Mouse (Mus musculus): ENCODE data around the gene Ly6g5b. TPM values are rescaled to one million over a fixed set of nuclear protein-coding genes. Genes with fewer than 3 reads are reported as not detected.

Ly6g5b gene
- polyA plus RNA-seq, 1 experiment from 2014 or later, result 0.99 TPM

Other genes starting within 250 kb of the Ly6g5b start
- 2.2 and 4.1 TPM in 2 replicates for gene Zbtb12, start 235.9 kb downstream of the Ly6g5b start, polyA plus RNA-seq (2016; fragmentation: Nextera tagmentation; extraction: Ambion mirVana)
- not detected in 2 replicates for gene Gm20547, start 233.4 kb downstream of the Ly6g5b start, polyA plus RNA-seq (2016; fragmentation: Nextera tagmentation; extraction: Ambion mirVana)
- 0.67 and 1.6 TPM in 2 replicates for gene C2, start 217.2 kb downstream of the Ly6g5b start, polyA plus RNA-seq (2016; fragmentation: Nextera tagmentation; extraction: Ambion mirVana)
- 46.3 and 66.0 TPM in 2 replicates for gene Ehmt2, start 217.0 kb downstream of the Ly6g5b start, polyA plus RNA-seq (2016; fragmentation: Nextera tagmentation; extraction: Ambion mirVana)
- 0.10 and 0.41 TPM in 2 replicates for gene Slc44a4, start 201.0 kb downstream of the Ly6g5b start, polyA plus RNA-seq (2016; fragmentation: Nextera tagmentation; extraction: Ambion mirVana)
- 21.3 and 25.5 TPM in 2 replicates for gene Neu1, start 184.2 kb downstream of the Ly6g5b start, polyA plus RNA-seq (2016; fragmentation: Nextera tagmentation; extraction: Ambion mirVana)
- 0.20 TPM in 1 of 2 replicates, not detected in the other for gene Hspa1b, start 156.2 kb downstream of the Ly6g5b start, polyA plus RNA-seq (2016; fragmentation: Nextera tagmentation; extraction: Ambion mirVana)
- 0.52 TPM in 1 of 2 replicates, not detected in the other for gene Gm20481, start 145.5 kb downstream of the Ly6g5b start, polyA plus RNA-seq (2016; fragmentation: Nextera tagmentation; extraction: Ambion mirVana)
- gene Hspa1a, start 143.3 kb downstream of the Ly6g5b start, polyA plus RNA-seq (2016; fragmentation: Nextera tagmentation; extraction: Ambion mirVana), result 1.8 and 2.4 TPM in 2 replicates
- gene Hspa1l, start 142.7 kb downstream of the Ly6g5b start, polyA plus RNA-seq (2016; fragmentation: Nextera tagmentation; extraction: Ambion mirVana), result 1.6 and 1.7 TPM in 2 replicates
- gene Lsm2, start 133.6 kb downstream of the Ly6g5b start, polyA plus RNA-seq (2016; fragmentation: Nextera tagmentation; extraction: Ambion mirVana), result 197 and 247 TPM in 2 replicates
- 112 and 166 TPM in 2 replicates for gene Vars, start 114.4 kb downstream of the Ly6g5b start, polyA plus RNA-seq (2016; fragmentation: Nextera tagmentation; extraction: Ambion mirVana)
- 0.26 and 0.34 TPM in 2 replicates for gene Vwa7, start 98.8 kb downstream of the Ly6g5b start, polyA plus RNA-seq (2016; fragmentation: Nextera tagmentation; extraction: Ambion mirVana)
- 3.3 and 4.0 TPM in 2 replicates for gene Sapcd1, start 87.4 kb downstream of the Ly6g5b start, polyA plus RNA-seq (2016; fragmentation: Nextera tagmentation; extraction: Ambion mirVana)
- gene Msh5, start 68.7 kb downstream of the Ly6g5b start, polyA plus RNA-seq (2016; fragmentation: Nextera tagmentation; extraction: Ambion mirVana), result 3.9 and 5.4 TPM in 2 replicates
- gene Clic1, start 65.5 kb downstream of the Ly6g5b start, polyA plus RNA-seq (2016; fragmentation: Nextera tagmentation; extraction: Ambion mirVana), result 374 and 380 TPM in 2 replicates
- gene Ddah2, start 56.4 kb downstream of the Ly6g5b start, polyA plus RNA-seq (2016; fragmentation: Nextera tagmentation; extraction: Ambion mirVana), result 192 and 290 TPM in 2 replicates
- gene Ly6g6c, start 50.0 kb downstream of the Ly6g5b start, polyA plus RNA-seq (2016; fragmentation: Nextera tagmentation; extraction: Ambion mirVana), result not detected in 2 replicates
- gene Mpig6b, start 49.2 kb downstream of the Ly6g5b start, polyA plus RNA-seq (2016; fragmentation: Nextera tagmentation; extraction: Ambion mirVana), result 0.63 and 1.0 TPM in 2 replicates
- gene Ly6g6e, start 38.5 kb downstream of the Ly6g5b start, polyA plus RNA-seq (2016; fragmentation: Nextera tagmentation; extraction: Ambion mirVana), result 0.18 and 0.39 TPM in 2 replicates
- 2.5 and 2.6 TPM in 2 replicates for gene Ly6g6d, start 37.4 kb downstream of the Ly6g5b start, polyA plus RNA-seq (2016; fragmentation: Nextera tagmentation; extraction: Ambion mirVana)
- gene Ly6g6f, start 29.8 kb downstream of the Ly6g5b start, polyA plus RNA-seq (2016; fragmentation: Nextera tagmentation; extraction: Ambion mirVana), result 0.91 and 1.0 TPM in 2 replicates
- 66.7 and 69.8 TPM in 2 replicates for gene Abhd16a, start 26.2 kb downstream of the Ly6g5b start, polyA plus RNA-seq (2016; fragmentation: Nextera tagmentation; extraction: Ambion mirVana)
- not detected in 2 replicates for gene Ly6g5c, start 7.1 kb downstream of the Ly6g5b start, polyA plus RNA-seq (2016; fragmentation: Nextera tagmentation; extraction: Ambion mirVana)
- 17.1 and 24.5 TPM in 2 replicates for gene Gpank1, start 6.0 kb upstream of the Ly6g5b start, polyA plus RNA-seq (2016; fragmentation: Nextera tagmentation; extraction: Ambion mirVana)
- gene Csnk2b, start 6.6 kb upstream of the Ly6g5b start, polyA plus RNA-seq (2016; fragmentation: Nextera tagmentation; extraction: Ambion mirVana), result 220 and 246 TPM in 2 replicates
- gene D17H6S53E, start 10.9 kb upstream of the Ly6g5b start, polyA plus RNA-seq (2016; fragmentation: Nextera tagmentation; extraction: Ambion mirVana), result 7.4 and 11.5 TPM in 2 replicates
- 3.0 and 72.5 TPM in 2 replicates for gene Apom, start 16.6 kb upstream of the Ly6g5b start, polyA plus RNA-seq (2016; fragmentation: Nextera tagmentation; extraction: Ambion mirVana)
- gene Bag6, start 19.8 kb upstream of the Ly6g5b start, polyA plus RNA-seq (2016; fragmentation: Nextera tagmentation; extraction: Ambion mirVana), result 51.4 and 65.5 TPM in 2 replicates
- 137 and 161 TPM in 2 replicates for gene Prrc2a, start 49.5 kb upstream of the Ly6g5b start, polyA plus RNA-seq (2016; fragmentation: Nextera tagmentation; extraction: Ambion mirVana)
- gene Aif1, start 60.6 kb upstream of the Ly6g5b start, polyA plus RNA-seq (2016; fragmentation: Nextera tagmentation; extraction: Ambion mirVana), result 0.85 and 2.1 TPM in 2 replicates
- 1.5 and 2.2 TPM in 2 replicates for gene Lst1, start 73.0 kb upstream of the Ly6g5b start, polyA plus RNA-seq (2016; fragmentation: Nextera tagmentation; extraction: Ambion mirVana)
- gene Ltb, start 79.0 kb upstream of the Ly6g5b start, polyA plus RNA-seq (2016; fragmentation: Nextera tagmentation; extraction: Ambion mirVana), result 0.15 TPM in 1 of 2 replicates, not detected in the other
- gene Tnf, start 86.6 kb upstream of the Ly6g5b start, polyA plus RNA-seq (2016; fragmentation: Nextera tagmentation; extraction: Ambion mirVana), result 0.15 TPM in 1 of 2 replicates, not detected in the other
- not detected in 2 replicates for gene Lta, start 89.9 kb upstream of the Ly6g5b start, polyA plus RNA-seq (2016; fragmentation: Nextera tagmentation; extraction: Ambion mirVana)
- 0.30 TPM in 1 of 2 replicates, not detected in the other for gene Gm16181, start 105.4 kb upstream of the Ly6g5b start, polyA plus RNA-seq (2016; fragmentation: Nextera tagmentation; extraction: Ambion mirVana)
- 6.5 and 10.1 TPM in 2 replicates for gene Atp6v1g2, start 118.2 kb upstream of the Ly6g5b start, polyA plus RNA-seq (2016; fragmentation: Nextera tagmentation; extraction: Ambion mirVana)
- gene Nfkbil1, start 120.4 kb upstream of the Ly6g5b start, polyA plus RNA-seq (2016; fragmentation: Nextera tagmentation; extraction: Ambion mirVana), result 8.4 and 10.4 TPM in 2 replicates
- 367 and 489 TPM in 2 replicates for gene Ddx39b, start 126.3 kb upstream of the Ly6g5b start, polyA plus RNA-seq (2016; fragmentation: Nextera tagmentation; extraction: Ambion mirVana)
- gene H2-D1, start 147.3 kb upstream of the Ly6g5b start, polyA plus RNA-seq (2016; fragmentation: Nextera tagmentation; extraction: Ambion mirVana), result 22.5 and 25.0 TPM in 2 replicates
- 0.80 and 1.2 TPM in 2 replicates for gene H2-Q1, start 205.0 kb upstream of the Ly6g5b start, polyA plus RNA-seq (2016; fragmentation: Nextera tagmentation; extraction: Ambion mirVana)
- gene H2-Q2, start 226.8 kb upstream of the Ly6g5b start, polyA plus RNA-seq (2016; fragmentation: Nextera tagmentation; extraction: Ambion mirVana), result 11.2 and 15.9 TPM in 2 replicates